Mouse (Mus musculus) embryonic facial prominence, embryonic 11.5 days (tissue): ENCODE results near the gene Svs5. TPM values are rescaled to one million over a fixed set of nuclear protein-coding genes. Genes with fewer than 3 reads are reported as not detected.
"Not testable (repeated sequence)": the region's sequence is repeated elsewhere in the genome, so short reads cannot be mapped to it uniquely, and the experiment has no call there.

Experiments
- ATAC-seq: fragments of 200-750 bp; cut with Nextera tagmentation; replicated peaks from 2 replicates; pipeline ENCODE4 v1.8.0; 2017; ENCODE audit warnings: low read depth; ENCODE audit not compliant: insufficient number of reproducible peaks, low FRiP score, low TSS enrichment
- DNase-seq: peaks from one replicate; pipeline ENCODE4 v3.0.0-alpha.2; 2015; ENCODE audit warnings: low spot score
- H3K27ac ChIP-seq: fragments of 300-500 bp; sonication (generic); replicated peaks from 2 replicates; pipeline ENCODE4 v1.5.1; 2014; ENCODE audit warnings: mild to moderate bottlenecking, low read depth, low read length, control low read depth
- H3K27me3 ChIP-seq: fragments of 300-500 bp; sonication (generic); 2 replicates; pipeline ENCODE4 v1.6.1; 2014; ENCODE audit warnings: mild to moderate bottlenecking, low read length, moderate library complexity, mixed read lengths; ENCODE audit not compliant: control insufficient read depth, insufficient read depth
- H3K36me3 ChIP-seq: fragments of 300-500 bp; sonication (generic); replicated peaks from 2 replicates; pipeline ENCODE4 v1.6.1; 2014; ENCODE audit warnings: low read depth, mild to moderate bottlenecking, low read length, moderate library complexity, mixed read lengths; ENCODE audit not compliant: control insufficient read depth, insufficient read depth
- H3K4me1 ChIP-seq: fragments of 300-500 bp; sonication (generic); 2 replicates; pipeline ENCODE4 v1.6.1; 2014; ENCODE audit warnings: low read length, mixed read lengths; ENCODE audit not compliant: control insufficient read depth, insufficient read depth
- H3K4me2 ChIP-seq: fragments of 300-500 bp; sonication (generic); 2 replicates; pipeline ENCODE4 v1.6.1; 2014; ENCODE audit warnings: low read depth, mild to moderate bottlenecking, control low read depth, low read length, moderate library complexity
- H3K4me3 ChIP-seq: fragments of 300-500 bp; sonication (generic); 2 replicates; pipeline ENCODE4 v1.5.1; 2014; ENCODE audit warnings: low read depth, low read length, control low read depth
- H3K9ac ChIP-seq: fragments of 300-500 bp; sonication (generic); replicated peaks from 2 replicates; pipeline ENCODE4 v1.6.1; 2014; ENCODE audit warnings: mild to moderate bottlenecking, control low read depth, low read length
- H3K9me3 ChIP-seq: fragments of 300-500 bp; sonication (generic); replicated peaks from 2 replicates; pipeline ENCODE4 v1.6.1; 2016; ENCODE audit warnings: mild to moderate bottlenecking, low read length, inconsistent platforms, mixed read lengths; ENCODE audit not compliant: control insufficient read depth
- whole genome bisulfite sequencing: fragments of 180-500 bp; shearing (Covaris S2); extraction: QIAGEN DNeasy Blood & Tissue Kit; methylation state at CpG from one replicate; pipeline ENCODE4 v1.1.7; 2014; 5-methylcytosine and 5-hydroxymethylcytosine counted together
- polyA plus RNA-seq: library from polyadenylated mRNA; unstranded; fragments of >200 nt; fragmentation: Nextera tagmentation; extraction: Ambion mirVana; gene quantifications from 2 replicates; pipeline ENCODE4 v1.2.1, GENCODE M21; 2014

The Svs5 gene
- not detected in 2 replicates for polyA plus RNA-seq

GRCm38 (mm10) chr2:164332440-164332839 is at the start of gene Svs5:
Gene Svs5 (plus strand): TSS chr2:164332740.
- H3K4me3 ChIP-seq, DNase-seq: not testable (repeated sequence)
- WGBS, result 78% methylated on average over 3 of the region's 3 CpGs

GRCm38 (mm10) chr2:164288968-164289367 is 43.6 kb upstream of the Svs5 start, which contains the start of gene Svs3a:
Gene Svs3a (plus strand): TSS chr2:164289268.
- WGBS, result 78% methylated on average over 1 of the region's 1 CpGs
- DNase-seq, H3K4me3 ChIP-seq, H3K27me3 ChIP-seq, H3K27ac ChIP-seq, H3K36me3 ChIP-seq, H3K9me3 ChIP-seq, H3K4me1 ChIP-seq, H3K4me2 ChIP-seq, H3K9ac ChIP-seq, ATAC-seq: not testable (repeated sequence)

More at GRCm38 (mm10) chr2:164332440-164332839, at the start of gene Svs5:
- not testable (repeated sequence) for H3K27me3 ChIP-seq, H3K9me3 ChIP-seq, H3K4me2 ChIP-seq, H3K27ac ChIP-seq, H3K4me1 ChIP-seq, H3K36me3 ChIP-seq, ATAC-seq, H3K9ac ChIP-seq

GRCm38 (mm10) chr2:164312599-164312998 is 19.9 kb upstream of the Svs5 start:
- Histone ChIP-seq H3K36me3 (no peaks in the 10 kb centered on the region), H3K9ac (no peak overlapping the region), H3K4me2 (no peak overlapping the region), H3K4me3 (no peak overlapping the region), H3K27me3 (no peaks in the 10 kb centered on the region), H3K27ac (no peak overlapping the region), H3K9me3 (no peaks in the 10 kb centered on the region), H3K4me1 (no peaks in the 10 kb centered on the region)
- no peak for ATAC-seq
- 88% methylated on average over 5 of the region's 5 CpGs for WGBS
- DNase-seq, result no peak

- H3K36me3 ChIP-seq, H3K9me3 ChIP-seq, H3K4me3 ChIP-seq, H3K4me1 ChIP-seq, DNase-seq, H3K9ac ChIP-seq, H3K27me3 ChIP-seq, H3K4me2 ChIP-seq, ATAC-seq, H3K27ac ChIP-seq: not testable (repeated sequence)
Measured at GRCm38 (mm10) chr2:164315460-164315859, 17.1 kb upstream of the Svs5 start.

GRCm38 (mm10) chr2:164316451-164316850 is 16.1 kb upstream of the Svs5 start, which contains the start of gene Svs6:
Gene Svs6 (plus strand): TSS chr2:164316751.
- not testable (repeated sequence) for H3K9me3 ChIP-seq, H3K9ac ChIP-seq, H3K4me2 ChIP-seq, DNase-seq, H3K4me1 ChIP-seq, H3K27ac ChIP-seq, H3K36me3 ChIP-seq, ATAC-seq, H3K27me3 ChIP-seq, H3K4me3 ChIP-seq
- 73% methylated on average over 1 of the region's 1 CpGs for WGBS

- DNase-seq, result no peak
- H3K4me2 ChIP-seq, result no peak overlapping the region
- H3K27me3 ChIP-seq, result no peaks in the 10 kb centered on the region
- 90% methylated on average over 6 of the region's 6 CpGs for WGBS
- no peak overlapping the region for H3K4me3 ChIP-seq
- H3K27ac ChIP-seq, result no peak overlapping the region
- no peak overlapping the region for H3K9ac ChIP-seq
- H3K9me3 ChIP-seq, result no peaks in the 10 kb centered on the region
- no peaks in the 10 kb centered on the region for H3K4me1 ChIP-seq
- no peaks in the 10 kb centered on the region for H3K36me3 ChIP-seq
- no peak for ATAC-seq
Measured at GRCm38 (mm10) chr2:164320983-164321382, 11.6 kb upstream of the Svs5 start.

- not testable (repeated sequence) for DNase-seq, H3K27ac ChIP-seq, H3K27me3 ChIP-seq, H3K4me2 ChIP-seq, H3K4me1 ChIP-seq, H3K9ac ChIP-seq, H3K4me3 ChIP-seq, ATAC-seq, H3K9me3 ChIP-seq, H3K36me3 ChIP-seq
- WGBS, result 86% methylated on average over 1 of the region's 1 CpGs
Measured at GRCm38 (mm10) chr2:164343732-164344131, 11.2 kb downstream of the Svs5 start.

- not testable (repeated sequence) for H3K27me3 ChIP-seq, H3K4me1 ChIP-seq, H3K36me3 ChIP-seq, ATAC-seq, H3K9ac ChIP-seq, H3K4me2 ChIP-seq, H3K4me3 ChIP-seq, H3K9me3 ChIP-seq, H3K27ac ChIP-seq
- peak; percentile 12 for DNase-seq
Measured at GRCm38 (mm10) chr2:164347697-164348096, 15.2 kb downstream of the Svs5 start.
